Mouse (Mus musculus) cerebellum, postnatal 14 days (tissue): ENCODE results near the gene 3110082I17Rik.
A peak's percentile ranks its signal among the peaks of the same experiment; 100 is the strongest.

Experiments
- DNase-seq, 2 experiments: peaks; one replicate each; pipeline ENCODE4 v3.0.0; 2021; ENCODE audit warnings: mixed read lengths in 2 of 2

Gene 3110082I17Rik

DNA sequence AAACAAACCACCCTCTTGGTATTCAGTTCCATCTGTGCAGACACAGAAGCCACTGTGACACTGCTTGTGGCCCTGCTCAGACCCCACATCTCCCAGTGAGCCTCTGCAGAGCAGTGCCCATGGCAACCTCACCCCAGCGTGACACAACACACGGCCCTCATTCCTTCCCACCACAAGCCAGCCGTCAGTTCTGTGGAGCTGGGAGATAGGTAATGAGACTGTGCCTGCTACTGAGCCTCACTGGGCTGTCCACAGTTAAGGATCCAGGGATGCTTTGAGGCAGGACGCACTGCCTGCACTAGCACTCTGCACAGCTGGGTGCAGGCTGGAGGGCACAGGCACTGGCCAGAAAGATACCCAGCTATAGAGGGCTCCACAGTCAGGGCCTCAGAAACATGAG is 10.4 kb downstream of the 3110082I17Rik start:
- DNase-seq: no peak

- DNase-seq: peak in 1 of 2 experiments; percentile 69
These were observed 11.1 kb downstream of the 3110082I17Rik start for GRCm38 (mm10) chr5:139449161-139449791.

DNA sequence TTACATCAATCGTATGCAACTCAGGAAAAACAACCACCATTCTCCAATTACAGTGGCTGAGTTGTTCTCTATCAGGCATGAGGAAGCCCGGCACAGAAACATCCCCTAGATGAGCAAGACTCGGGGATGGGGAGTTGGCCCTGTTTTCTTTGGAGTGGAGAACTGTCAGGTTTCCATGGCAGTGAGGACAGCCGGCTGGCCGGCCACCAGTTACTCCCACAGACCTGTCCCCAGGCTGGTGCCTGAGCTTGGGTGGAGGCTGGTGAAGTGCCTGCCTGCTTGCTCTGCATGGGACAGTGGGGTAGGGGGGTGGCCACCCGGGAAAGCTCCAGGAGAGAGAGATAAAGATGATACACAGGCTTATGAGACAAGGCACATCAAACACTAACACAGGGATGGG is 12.3 kb downstream of the 3110082I17Rik start:
- DNase-seq: peak in 1 of 2 experiments; percentile 56

DNA sequence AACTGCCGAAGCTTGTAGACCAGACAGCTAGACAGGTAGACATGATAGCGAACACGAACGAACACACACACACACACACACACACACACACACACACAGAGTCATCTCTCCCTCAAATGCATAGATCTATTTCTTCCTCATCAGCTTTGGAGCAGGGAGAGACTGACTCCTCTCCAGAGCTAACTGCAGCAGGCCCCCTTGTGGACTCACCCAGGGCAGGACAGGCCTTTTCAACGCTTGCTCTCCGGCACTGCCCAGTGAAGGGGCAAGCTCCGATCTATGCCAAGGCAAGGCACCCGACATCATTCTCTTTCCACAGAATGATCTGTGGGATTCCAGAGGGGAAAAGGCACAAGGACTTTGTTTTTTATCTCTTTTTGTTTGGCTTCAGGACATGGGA is 15.1 kb downstream of the 3110082I17Rik start:
- DNase-seq: peak in 1 of 2 experiments; percentile 55

GRCm38 (mm10) chr5:139442962-139443361 is 17.4 kb downstream of the 3110082I17Rik start:
- DNase-seq: no peak

- DNase-seq: peak in 1 of 2 experiments; percentile 54
These were observed 17.9 kb downstream of the 3110082I17Rik start for GRCm38 (mm10) chr5:139442428-139442827.

GRCm38 (mm10) chr5:139441726-139442018 is 18.7 kb downstream of the 3110082I17Rik start:
- no peak for DNase-seq

GRCm38 (mm10) chr5:139440926-139441725 is 19.2 kb downstream of the 3110082I17Rik start:
- peak in 1 of 2 experiments; percentile 72 for DNase-seq

GRCm38 (mm10) chr5:139440451-139440850 is 19.9 kb downstream of the 3110082I17Rik start:
- peak; percentile 62 to 63 for DNase-seq

DNA sequence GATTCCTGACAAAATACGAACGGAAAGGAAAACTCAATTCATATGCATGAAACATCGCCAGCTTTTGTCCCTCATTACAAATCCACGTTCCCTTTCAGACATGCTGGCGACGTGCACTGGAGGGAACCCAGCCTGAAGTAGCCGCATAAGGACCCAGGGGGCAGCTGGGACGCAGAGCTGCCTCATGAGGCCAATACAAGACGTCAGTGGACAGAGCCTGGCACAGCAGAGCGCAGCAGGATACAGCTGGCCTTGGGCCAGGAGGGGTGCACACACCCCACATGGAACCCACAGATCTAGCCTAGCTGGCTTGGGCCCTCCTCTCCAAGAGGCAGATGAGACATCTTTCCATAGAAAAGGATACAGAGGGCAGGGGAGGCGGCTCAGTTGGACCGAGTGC is 21.9 kb downstream of the 3110082I17Rik start:
- DNase-seq: no peak

DNA sequence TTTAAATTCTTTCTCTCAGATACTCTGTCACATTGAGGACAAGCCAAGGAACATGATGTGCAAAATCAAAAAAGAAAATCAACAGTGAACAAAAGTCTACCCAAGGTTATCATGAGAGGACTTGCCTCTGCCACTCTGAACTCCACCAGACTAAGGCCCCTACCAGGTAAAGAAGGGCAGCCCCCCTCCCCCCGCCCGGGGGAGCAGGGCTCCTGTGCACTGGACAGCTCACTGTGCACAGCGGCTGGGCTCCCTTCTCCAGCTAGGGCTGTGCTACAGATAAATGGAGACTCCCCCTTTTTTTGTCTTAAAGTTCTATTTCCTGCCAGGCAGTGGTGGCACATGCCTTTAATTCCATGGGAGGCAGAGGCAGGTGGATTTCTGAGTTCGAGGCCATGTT is 22.6 kb downstream of the 3110082I17Rik start:
- no peak for DNase-seq

DNA sequence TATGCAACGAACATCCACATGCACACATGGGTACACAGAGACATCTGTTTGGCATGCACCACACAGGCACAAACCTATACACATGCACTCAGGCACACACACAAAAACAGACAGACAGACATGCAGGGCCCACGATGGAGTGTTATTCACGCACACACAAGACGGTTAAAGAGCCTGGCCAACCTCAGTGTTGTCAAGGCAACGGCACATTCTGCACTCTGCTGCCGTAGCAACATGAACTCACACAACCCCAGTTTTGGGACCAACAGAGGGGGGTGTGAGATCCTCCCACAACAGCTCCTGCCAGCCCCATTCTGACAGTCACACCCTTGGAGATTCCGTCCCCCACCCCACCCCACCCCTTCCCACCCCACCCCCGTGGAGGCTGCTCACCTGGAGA is 25.4 kb downstream of the 3110082I17Rik start:
- peak in 1 of 2 experiments; percentile 54 for DNase-seq

GRCm38 (mm10) chr5:139433842-139434568 is 26.3 kb downstream of the 3110082I17Rik start:
- DNase-seq: no peak

DNA sequence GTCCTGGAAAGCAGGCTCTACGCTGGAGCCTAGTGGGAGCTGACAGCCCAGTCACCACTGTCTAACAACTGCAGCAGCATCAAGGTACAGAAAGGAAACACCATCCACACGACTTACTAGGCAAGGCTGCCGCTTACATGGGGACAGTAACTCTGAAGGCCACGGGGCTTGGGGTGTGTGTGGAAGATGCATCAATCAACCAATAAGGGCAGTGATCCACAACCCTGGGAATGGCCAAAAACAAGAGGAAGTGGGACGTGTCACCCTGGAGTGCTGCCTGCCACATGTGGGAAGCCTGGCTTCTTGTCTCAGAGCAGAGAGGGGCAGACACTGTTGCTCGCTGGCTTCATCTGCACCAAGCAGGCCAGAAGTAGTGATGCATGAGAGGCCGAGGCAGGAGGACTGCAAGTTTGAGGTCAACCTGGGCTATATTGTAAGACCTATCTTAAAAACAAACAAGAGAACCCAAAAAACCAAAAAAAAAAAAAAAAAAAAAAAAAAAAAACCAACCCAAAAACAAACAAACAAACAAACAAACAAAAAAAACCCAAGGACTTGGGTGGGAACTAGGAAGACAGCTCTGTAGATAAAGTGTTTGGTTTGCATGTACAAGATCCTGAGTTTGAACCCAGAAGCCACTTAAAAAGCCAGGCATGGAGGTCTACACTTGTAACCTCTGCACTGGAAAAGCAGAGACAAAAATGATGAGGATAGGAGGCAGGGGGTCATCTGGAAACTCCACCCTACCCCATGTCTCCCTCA is 27.4 kb downstream of the 3110082I17Rik start:
- no peak for DNase-seq

DNA sequence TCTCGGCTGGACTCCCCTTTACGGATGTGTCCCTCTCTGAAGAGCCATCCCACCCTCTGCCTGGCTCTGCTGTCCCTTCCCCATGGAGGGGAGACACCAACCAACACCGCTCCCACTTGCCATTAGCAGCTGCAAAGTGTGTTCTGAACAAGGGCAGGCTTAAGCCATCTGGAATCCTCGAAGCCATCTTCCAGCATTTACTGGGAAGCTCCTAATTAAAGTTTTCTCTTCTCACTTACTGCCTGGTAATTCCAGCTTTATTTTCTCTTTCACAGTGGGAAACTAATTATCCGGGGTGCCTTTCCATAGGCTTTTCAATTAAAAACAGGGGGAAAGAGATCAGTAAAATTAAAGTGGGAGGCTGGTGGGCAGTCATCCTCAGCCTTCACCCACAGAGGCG is 28.0 kb downstream of the 3110082I17Rik start:
- DNase-seq: no peak

DNA sequence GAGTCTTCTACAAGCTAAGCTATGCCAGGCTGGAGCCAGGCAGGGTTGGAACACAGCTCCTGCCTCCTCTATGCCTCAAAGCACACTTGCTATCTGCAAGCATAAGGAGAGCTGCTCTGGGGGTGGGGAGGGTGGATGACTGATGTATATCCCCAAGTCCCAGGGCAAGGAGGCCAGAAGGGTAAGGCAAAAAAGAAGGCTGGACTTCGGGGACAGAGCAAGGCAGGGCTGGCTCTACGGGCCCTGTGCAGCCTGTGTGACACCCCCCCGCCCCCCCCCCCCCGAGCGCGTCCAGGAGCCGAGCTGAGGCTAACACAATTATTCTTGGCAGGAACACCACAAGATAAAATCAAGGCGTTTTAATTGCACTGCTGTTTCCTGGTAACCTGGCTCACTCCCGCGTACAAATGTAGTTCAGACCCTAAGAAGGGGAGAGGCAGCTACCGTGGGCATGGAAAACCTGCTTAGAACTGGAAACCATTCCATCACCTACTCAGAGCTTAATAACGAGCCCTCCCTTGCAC is 30.4 kb downstream of the 3110082I17Rik start:
- DNase-seq: no peak

- DNase-seq: peak; percentile 80 to 83
These were observed 32.3 kb downstream of the 3110082I17Rik start for GRCm38 (mm10) chr5:139427989-139428388.

DNA sequence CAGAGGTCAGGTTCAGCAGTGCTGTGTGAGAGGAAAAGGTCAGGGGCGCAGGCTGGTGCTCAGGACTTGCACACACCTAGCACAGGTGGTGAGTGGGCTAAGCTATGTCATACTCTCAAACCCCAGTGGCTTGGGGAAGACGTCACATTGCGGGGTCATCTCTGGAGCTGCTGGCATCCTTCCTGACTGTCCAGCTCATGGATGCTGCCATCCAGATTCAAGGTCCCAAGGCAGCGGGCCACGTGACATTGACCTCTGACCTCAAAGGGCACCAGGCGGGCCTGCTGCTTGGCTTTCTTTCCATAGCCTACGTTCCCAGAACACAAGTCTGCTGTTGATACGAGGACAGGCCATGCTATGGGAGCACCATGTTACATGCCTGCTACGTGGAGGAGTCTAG is 33.3 kb downstream of the 3110082I17Rik start:
- no peak for DNase-seq

GRCm38 (mm10) chr5:139425198-139425597 is 35.1 kb downstream of the 3110082I17Rik start:
- no peak for DNase-seq

DNA sequence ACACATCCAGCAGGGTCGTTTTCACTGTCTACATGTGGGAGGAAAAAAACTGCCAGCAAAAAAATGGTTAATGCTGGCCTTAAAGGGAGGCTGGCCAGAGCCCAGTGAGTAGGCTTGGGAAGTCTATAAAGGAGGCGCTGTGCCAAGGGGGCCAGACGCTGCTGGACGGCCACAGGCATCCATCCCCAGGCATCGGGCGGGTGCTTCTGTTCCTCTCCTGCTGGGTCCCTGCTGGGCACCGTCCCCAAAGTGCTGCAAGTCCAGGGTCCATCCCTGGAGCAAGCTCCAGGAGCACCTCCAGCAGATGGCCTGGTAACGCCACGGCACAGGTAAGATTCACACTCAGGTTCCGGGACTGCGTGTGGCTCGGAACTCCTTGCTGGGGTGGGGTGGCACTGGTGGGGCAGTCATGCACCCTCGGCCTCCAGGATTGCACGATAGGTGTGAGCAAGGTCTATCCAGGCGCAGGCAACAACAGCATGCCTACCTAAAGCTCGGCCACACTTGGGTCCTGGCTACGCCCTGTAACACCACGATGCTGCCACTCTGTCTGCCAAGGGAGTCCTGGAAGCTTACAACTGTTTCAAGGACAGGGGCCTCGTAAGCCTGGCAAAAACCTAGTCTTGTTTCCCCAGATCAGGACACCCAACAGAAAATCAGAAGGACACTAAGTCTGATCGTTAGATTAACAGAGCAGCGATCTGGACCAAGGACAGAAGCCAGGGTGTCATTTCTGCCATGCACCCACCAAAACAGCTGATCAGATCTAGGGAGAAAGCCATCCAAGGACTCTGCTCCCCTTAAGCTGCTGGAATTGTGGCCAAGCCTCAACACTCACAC is 37.1 kb downstream of the 3110082I17Rik start, which contains the start of gene Gper1:
Gper1 (plus strand) TSS at position 126 of the 840 bp plus-strand sequence.
- peak; percentile 84 for DNase-seq

GRCm38 (mm10) chr5:139418633-139419032 is 41.7 kb downstream of the 3110082I17Rik start:
- DNase-seq: no peak

- DNase-seq: no peak
These were observed 42.2 kb downstream of the 3110082I17Rik start for GRCm38 (mm10) chr5:139418110-139418509.
